Mouse (Mus musculus): ENCODE data around the gene Gm10803.

Gm10803 gene

GRCm38 (mm10) chr2:93592164-93592790, 31.9 kb downstream of the Gm10803 start:
- peak; percentile 46 for DNase-seq (ENCODE audit: low spot score)

- no peak for DNase-seq (ENCODE audit: low spot score)
These were observed 32.8 kb downstream of the Gm10803 start for GRCm38 (mm10) chr2:93593121-93593520.

- no peak for DNase-seq (ENCODE audit: low spot score)
These were observed 36.8 kb downstream of the Gm10803 start for GRCm38 (mm10) chr2:93597145-93597544.

- DNase-seq (ENCODE audit: low spot score): no peak
These were observed 39.4 kb downstream of the Gm10803 start for GRCm38 (mm10) chr2:93599731-93600130.

GRCm38 (mm10) chr2:93604601-93605285, 44.4 kb downstream of the Gm10803 start:
- DNase-seq (ENCODE audit: low spot score): no peak

GRCm38 (mm10) chr2:93608800-93609199, 48.4 kb downstream of the Gm10803 start:
- no peak for DNase-seq (ENCODE audit: low spot score)

GRCm38 (mm10) chr2:93613020-93613419, 52.7 kb downstream of the Gm10803 start:
- DNase-seq (ENCODE audit: low spot score): no peak

Data from retina, embryonic 14.5 days (tissue).